Mouse (Mus musculus) CH12F3 (cell line): ENCODE data around the gene Gpatch4.

Source experiments
- in situ Hi-C: fragments of 300-500 bp; cut with MboI; formaldehyde crosslinking; loops from 2 replicates; pipeline ENCODE4 v1.14.3; 2020; ENCODE audit warnings: low sequenced_read_pairs

Gpatch4 gene

GRCm38 (mm10) chr3:88030608-88031395, 12.1 kb upstream of the Gpatch4 start:
- in situ Hi-C loops, result no loop called here

GRCm38 (mm10) chr3:88033506-88033905, 9.4 kb upstream of the Gpatch4 start:
- in situ Hi-C loops, result no loop called here

GRCm38 (mm10) chr3:88035561-88036293, 7.2 kb upstream of the Gpatch4 start:
- in situ Hi-C loops, result no loop called here

- in situ Hi-C loops, result no loop called here
These were observed 6.6 kb downstream of the Gpatch4 start for GRCm38 (mm10) chr3:88049532-88049931.

- in situ Hi-C loops, result no loop called here
These were observed 14.1 kb downstream of the Gpatch4 start for GRCm38 (mm10) chr3:88057030-88057429.

- in situ Hi-C loops, result no loop called here
These were observed 15.2 kb downstream of the Gpatch4 start, which contains the start of gene Naxe for GRCm38 (mm10) chr3:88057902-88058696. Gene Naxe (minus strand): TSS chr3:88058495.

- in situ Hi-C loops, result no loop called here
These were observed 25.5 kb downstream of the Gpatch4 start for GRCm38 (mm10) chr3:88068386-88068785.

- in situ Hi-C loops, result loop anchor here (10.0 kb wide), 1 partner anchor 57 kb away; no protein-coding TSS in a partner anchor
These were observed 28.9 kb downstream of the Gpatch4 start for GRCm38 (mm10) chr3:88071783-88072182.

GRCm38 (mm10) chr3:88073631-88074030, 30.7 kb downstream of the Gpatch4 start:
- in situ Hi-C loops, result loop anchor here (10.0 kb wide), 1 partner anchor 59 kb away; no protein-coding TSS in a partner anchor

- in situ Hi-C loops, result loop anchor here (10.0 kb wide), 1 partner anchor 60 kb away; no protein-coding TSS in a partner anchor
These were observed 31.4 kb downstream of the Gpatch4 start for GRCm38 (mm10) chr3:88074351-88074750.

- in situ Hi-C loops, result loop anchor here (10.0 kb wide), 1 partner anchor 60 kb away; no protein-coding TSS in a partner anchor
These were observed 31.9 kb downstream of the Gpatch4 start for GRCm38 (mm10) chr3:88074766-88075165.

GRCm38 (mm10) chr3:88077441-88077840, 34.5 kb downstream of the Gpatch4 start:
- in situ Hi-C loops, result loop anchor here (10.0 kb wide), 1 partner anchor 63 kb away; no protein-coding TSS in a partner anchor

- in situ Hi-C loops, result loop anchor here (10.0 kb wide), 1 partner anchor 63 kb away; no protein-coding TSS in a partner anchor
These were observed 35.3 kb downstream of the Gpatch4 start, which contains the start of gene Ttc24 for GRCm38 (mm10) chr3:88078204-88078603. Gene Ttc24 (minus strand): TSS chr3:88078304.

- in situ Hi-C loops, result no loop called here
These were observed 38.7 kb downstream of the Gpatch4 start, which contains the start of gene Iqgap3 for GRCm38 (mm10) chr3:88081345-88082223. Gene Iqgap3 (plus strand): TSS chr3:88081971.

GRCm38 (mm10) chr3:88082224-88082618, 39.3 kb downstream of the Gpatch4 start:
- in situ Hi-C loops, result no loop called here

- in situ Hi-C loops, result no loop called here
These were observed 39.8 kb downstream of the Gpatch4 start for GRCm38 (mm10) chr3:88082663-88083062.

- in situ Hi-C loops, result no loop called here
These were observed 41.1 kb downstream of the Gpatch4 start for GRCm38 (mm10) chr3:88084001-88084400.

GRCm38 (mm10) chr3:88085459-88085858, 42.6 kb downstream of the Gpatch4 start:
- in situ Hi-C loops, result no loop called here

- in situ Hi-C loops, result no loop called here
These were observed 44.8 kb downstream of the Gpatch4 start for GRCm38 (mm10) chr3:88087688-88088087.

- in situ Hi-C loops, result no loop called here
These were observed 47.2 kb downstream of the Gpatch4 start for GRCm38 (mm10) chr3:88090106-88090505.
